Mouse (Mus musculus): ENCODE data around the gene Mak.
"Not testable (repeated sequence)": the region's sequence is repeated elsewhere in the genome, so short reads cannot be mapped to it uniquely, and the experiment has no call there.

Mak gene

DNA sequence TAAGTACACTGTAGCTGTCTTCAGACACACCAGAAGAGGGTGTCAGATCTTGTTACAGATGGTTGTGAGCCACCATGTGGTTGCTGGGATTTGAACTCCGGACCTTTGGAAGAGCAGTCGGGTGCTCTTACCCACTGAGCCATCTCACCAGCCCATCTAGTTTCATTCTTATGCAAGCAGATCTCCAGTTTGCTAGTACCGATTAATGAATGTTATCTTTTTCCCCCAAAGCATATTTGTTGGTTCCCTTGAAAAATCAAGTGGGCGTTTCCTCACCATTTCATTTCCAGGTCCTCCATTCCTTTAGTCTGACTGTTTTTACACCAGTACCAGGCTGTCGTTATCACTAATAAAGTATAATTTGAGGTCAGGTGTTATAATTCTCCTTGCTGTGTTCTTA lies 81.0 kb downstream of the Mak start:
- DNase-seq (ENCODE audit: low spot score): not testable (repeated sequence)

DNA sequence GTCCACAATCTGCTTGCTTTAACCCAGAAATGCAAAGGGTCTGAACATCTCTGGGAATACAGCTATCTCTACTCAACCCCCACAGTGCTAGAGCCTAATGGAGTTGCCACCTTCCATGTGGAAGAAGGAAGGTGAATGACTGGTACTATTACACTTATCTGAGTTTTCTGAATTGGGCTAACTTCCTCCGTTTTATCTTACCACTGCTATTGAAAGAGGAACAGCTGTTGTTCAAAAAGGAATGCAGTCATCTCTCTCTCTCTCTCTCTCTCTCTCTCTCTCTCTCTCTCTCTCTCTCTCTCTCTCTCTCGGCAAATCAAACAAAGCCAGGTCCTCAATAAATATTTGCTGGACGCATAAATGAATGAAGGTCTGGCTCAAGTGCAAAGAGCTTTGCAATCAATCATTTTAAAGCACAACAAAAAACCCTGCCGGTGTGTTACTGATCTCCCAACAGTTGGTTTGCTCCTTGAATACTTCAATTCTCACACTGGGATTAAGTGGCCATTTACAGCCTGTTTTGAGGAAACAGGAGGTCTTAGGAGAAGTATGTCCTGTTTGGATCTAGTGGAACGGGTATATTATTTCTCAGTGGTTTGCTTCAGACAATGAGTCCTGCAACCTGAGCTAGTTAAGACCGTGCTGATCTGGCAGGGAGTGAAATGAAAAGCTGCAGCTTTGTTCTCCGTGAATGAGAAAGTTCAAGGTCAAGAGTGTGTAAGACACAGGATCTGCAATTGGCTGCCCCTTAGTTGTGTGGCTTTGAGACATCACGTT lies 84.8 kb downstream of the Mak start:
- no peak for DNase-seq (ENCODE audit: low spot score)

DNA sequence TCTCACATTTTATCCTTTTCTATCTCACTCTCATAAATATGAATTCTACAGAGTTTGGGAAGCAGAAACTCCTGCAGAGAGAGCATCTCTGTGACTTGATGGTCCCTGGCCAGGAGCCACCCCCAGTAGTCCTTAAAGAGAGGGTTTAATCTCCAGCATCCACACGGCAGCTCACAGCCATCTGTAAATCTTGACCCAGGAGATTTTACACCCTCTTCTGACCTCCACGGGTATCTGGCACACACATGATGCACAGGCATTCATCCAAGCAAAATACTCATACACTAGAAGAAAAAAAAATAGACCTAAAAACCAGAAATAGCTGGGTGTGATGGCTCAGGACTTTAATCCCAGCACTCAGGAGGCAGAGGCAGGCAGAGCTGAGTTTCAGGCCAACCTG lies 91.1 kb downstream of the Mak start:
- DNase-seq (ENCODE audit: low spot score): no peak

DNA sequence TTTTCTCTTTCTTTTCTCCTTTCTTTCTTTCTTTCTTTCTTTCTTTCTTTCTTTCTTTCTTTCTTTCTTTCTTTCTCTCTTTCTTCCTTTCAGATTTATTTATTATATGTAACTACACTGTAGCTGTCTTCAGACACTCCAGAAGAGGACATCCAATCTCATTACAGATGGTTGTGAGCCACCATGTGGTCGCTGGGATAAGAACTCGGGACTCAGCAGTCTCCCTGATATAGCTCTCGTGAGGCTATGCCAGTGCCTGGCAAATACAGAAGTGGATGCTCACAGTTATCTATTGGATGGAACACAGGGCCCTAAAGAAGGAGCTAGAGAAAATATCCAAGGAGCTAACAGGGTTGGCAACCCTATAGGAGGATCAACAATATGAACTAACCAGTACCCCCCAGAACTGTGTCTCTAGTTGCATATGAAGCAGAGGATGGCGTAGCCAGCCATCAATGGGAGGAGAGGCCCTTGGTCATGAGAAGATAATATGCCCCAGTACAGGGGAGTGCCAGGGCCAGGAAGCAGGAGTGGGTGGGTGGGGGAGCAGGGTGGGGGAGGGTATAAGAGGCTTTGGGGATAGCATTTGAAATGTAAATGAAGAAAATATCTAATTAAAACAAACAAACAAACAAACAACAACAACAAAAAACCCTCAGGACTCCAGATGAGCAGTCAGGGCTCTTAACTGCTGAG lies 91.8 kb downstream of the Mak start:
- peak; percentile 13 for DNase-seq (ENCODE audit: low spot score)

DNA sequence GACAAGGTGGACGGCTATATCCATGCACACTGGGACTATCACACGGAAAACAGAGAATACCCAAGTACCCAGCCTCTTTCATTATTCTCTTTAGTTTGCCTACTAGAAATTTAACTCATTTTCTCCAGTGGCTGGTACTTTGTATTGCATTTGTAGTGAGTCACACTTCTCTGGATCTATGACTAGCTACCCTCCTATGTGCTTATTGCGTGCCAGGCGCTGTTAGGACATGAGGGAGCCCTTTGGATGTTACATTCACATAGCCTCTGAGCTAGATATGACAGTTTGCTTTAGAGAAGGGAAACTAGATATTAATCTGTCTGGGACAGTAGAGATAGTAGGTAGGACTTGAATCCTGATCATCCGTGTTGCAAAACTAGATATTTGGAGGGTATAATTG lies 93.4 kb downstream of the Mak start:
- DNase-seq (ENCODE audit: low spot score): no peak

DNA sequence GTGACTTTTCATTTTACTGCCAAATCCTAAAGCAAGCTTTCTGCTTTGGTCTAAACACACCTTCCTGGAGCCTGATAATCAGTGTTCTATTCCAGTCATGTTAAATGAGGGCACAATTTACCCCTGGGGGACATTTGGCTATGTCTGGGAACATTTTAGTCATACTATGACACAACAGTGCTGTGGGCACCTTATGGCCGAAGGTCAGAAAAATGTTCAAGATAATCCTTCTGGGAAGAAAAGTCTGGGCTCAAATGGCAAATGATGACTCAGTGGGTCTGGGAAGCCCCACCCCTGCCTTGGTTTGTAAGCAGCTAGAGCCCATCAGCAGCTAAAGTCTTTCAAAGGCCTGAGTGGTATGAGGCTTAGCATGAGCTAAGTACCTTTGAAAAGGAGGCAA lies 96.7 kb downstream of the Mak start:
- no peak for DNase-seq (ENCODE audit: low spot score)

DNA sequence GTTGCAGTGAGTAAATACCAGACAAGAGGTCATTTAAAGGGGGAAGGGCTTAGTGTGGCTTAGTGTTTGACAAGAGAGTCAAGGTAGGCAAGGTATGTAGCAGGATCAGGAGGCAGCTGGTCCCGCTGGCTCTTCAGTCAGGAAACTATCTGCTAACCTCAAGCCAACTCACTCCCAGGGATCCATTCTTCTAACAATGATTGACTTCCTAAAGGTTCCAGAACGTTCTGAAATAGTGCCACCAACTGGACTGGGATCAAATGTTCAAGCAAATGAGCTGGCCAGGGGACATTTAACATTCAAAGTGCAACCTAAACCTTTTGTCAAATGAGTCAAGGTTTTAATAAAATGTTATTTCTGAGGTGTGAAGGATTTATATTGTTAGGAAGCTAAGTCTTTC lies 100.2 kb downstream of the Mak start:
- DNase-seq (ENCODE audit: low spot score): no peak

DNA sequence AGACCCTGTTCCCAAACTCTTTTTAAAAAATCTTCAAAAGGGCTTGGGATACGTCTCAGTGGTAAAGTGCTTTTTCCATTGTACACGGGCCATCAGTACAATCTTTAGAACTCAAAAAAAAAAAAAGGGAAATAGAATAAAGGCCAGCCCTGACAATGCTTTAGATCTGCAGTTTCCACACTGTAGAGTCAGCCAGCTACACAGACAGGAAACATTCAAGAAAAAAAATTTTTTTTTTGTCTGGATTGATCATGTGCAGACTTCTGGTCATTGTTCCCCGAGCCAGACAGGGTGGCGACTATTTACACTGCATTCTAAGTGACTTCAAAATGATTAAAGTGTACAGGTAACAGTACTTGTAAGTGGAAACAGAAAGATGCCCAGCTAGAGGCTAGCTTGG lies 100.9 kb downstream of the Mak start:
- DNase-seq (ENCODE audit: low spot score): no peak

DNA sequence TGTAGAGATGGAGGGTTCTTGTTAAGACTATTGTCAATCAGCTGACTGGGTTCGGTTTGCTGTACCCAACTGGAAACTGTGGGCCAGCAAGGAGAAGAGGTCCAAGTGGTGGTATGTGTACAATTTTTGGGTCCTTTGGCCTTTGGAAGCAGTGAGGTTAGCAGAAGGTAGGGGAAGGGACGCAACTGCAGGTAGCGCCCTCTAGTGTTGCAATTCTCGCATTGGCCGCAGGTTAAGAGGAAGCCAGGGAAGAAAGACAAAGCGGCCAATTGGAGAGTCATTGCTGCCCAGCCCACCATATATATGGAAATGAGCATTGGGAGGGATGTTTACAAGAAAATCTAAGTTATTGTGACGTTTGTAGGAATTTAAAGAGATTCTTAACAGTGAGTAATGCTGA lies 101.9 kb downstream of the Mak start:
- DNase-seq (ENCODE audit: low spot score): peak; percentile 4
